Mouse (Mus musculus) embryonic fibroblast, embryonic 13.5 days (primary cell): ENCODE data around the gene Trpm5.

Experiments
- CTCF ChIP-seq: IDR thresholded peaks from 2 replicates; pipeline ENCODE4 v1.5.1; 2011; ENCODE audit warnings: mild to moderate bottlenecking, control low read depth, low read length, moderate library complexity, borderline replicate concordance; ENCODE audit not compliant: insufficient read depth
- POLR2A ChIP-seq: IDR thresholded peaks from 2 replicates; pipeline ENCODE4 v1.6.1; 2011; ENCODE audit warnings: low read depth, mild to moderate bottlenecking, control low read depth, low read length, moderate library complexity

DNA sequence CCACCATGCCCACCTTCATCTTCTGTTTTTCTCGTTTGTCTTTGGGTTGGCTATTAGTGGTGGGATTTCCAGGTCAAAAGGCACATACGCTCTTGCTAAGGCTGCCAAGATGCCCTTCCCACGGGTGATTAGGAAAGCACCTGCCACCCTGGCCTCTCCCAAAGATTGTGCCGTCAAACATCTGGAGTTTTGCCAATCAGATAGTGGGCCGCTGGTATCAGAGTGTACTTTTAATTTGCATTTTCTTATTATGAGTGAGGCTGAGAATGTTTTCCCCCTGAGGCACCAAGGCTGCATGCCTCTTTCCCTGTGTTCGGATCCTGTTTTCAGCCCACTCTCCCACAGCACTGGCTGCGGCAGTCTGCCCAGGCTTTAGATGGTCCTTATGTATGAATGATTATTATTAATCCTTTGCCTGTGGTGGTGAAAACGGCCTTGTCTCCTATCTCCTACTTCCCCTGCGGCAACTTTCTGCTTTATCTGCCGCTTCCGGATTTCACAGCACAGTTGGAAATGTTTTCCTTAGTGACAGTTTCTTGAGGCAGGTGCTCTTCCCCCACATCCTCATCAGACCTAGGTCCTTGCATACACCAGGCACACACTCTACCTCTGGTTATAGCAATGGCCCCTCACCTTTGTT lies 10.9 kb upstream of the Trpm5 start:
- TF ChIP-seq POLR2A = no peak
- TF ChIP-seq CTCF = no peak
